Mouse (Mus musculus) intestine, postnatal 0 days (tissue): ENCODE measurements around the gene Gm10135. TPM values are rescaled to one million over a fixed set of nuclear protein-coding genes. Genes with fewer than 3 reads are reported as not detected.

Experiments used
- ATAC-seq: fragments of 200-750 bp; cut with Nextera tagmentation; 2 replicates; pipeline ENCODE4 v1.8.0; 2017; ENCODE audit warnings: mild to moderate bottlenecking, moderate TSS enrichment, moderate library complexity
- H3K27ac ChIP-seq: fragments of 300-500 bp; sonication (generic); 2 replicates; pipeline ENCODE4 v1.5.1; 2014; ENCODE audit warnings: mild to moderate bottlenecking, low read depth, low read length, moderate library complexity
- H3K27me3 ChIP-seq: fragments of 300-500 bp; sonication (generic); replicated peaks from 2 replicates; pipeline ENCODE4 v1.6.1; 2014; ENCODE audit warnings: low read length, mixed read lengths; ENCODE audit not compliant: control insufficient read depth, insufficient read depth
- H3K36me3 ChIP-seq: fragments of 300-500 bp; sonication (generic); 2 replicates; pipeline ENCODE4 v1.6.1; 2014; ENCODE audit warnings: mild to moderate bottlenecking, moderate library complexity; ENCODE audit not compliant: control insufficient read depth, insufficient read depth
- H3K4me1 ChIP-seq: fragments of 300-500 bp; sonication (generic); replicated peaks from 2 replicates; pipeline ENCODE4 v1.6.1; 2014; ENCODE audit warnings: antibody characterized with exemption, low read length, mixed read lengths; ENCODE audit not compliant: control insufficient read depth, insufficient read depth
- H3K4me2 ChIP-seq: fragments of 300-500 bp; sonication (generic); replicated peaks from 2 replicates; pipeline ENCODE4 v1.6.1; 2014; ENCODE audit warnings: low read depth, mild to moderate bottlenecking, moderate library complexity
- H3K4me3 ChIP-seq: fragments of 300-500 bp; sonication (generic); 2 replicates; pipeline ENCODE4 v1.5.1; 2014; ENCODE audit warnings: low read depth, low read length
- H3K9ac ChIP-seq: fragments of 300-500 bp; sonication (generic); 2 replicates; pipeline ENCODE4 v1.6.1; 2014; ENCODE audit warnings: mild to moderate bottlenecking, low read depth, low read length
- H3K9me3 ChIP-seq: fragments of 300-500 bp; sonication (generic); 2 replicates; pipeline ENCODE4 v1.6.1; 2016; ENCODE audit warnings: mixed run types; ENCODE audit not compliant: control insufficient read depth
- CTCF ChIP-seq: sonication (generic); IDR thresholded peaks from 2 replicates; pipeline ENCODE4 v1.5.1; 2016; ENCODE audit warnings: low read depth, mild to moderate bottlenecking, control low read depth, antibody characterized with exemption, moderate library complexity
- WGBS: fragments of 180-500 bp; shearing (Covaris S2); extraction: QIAGEN DNeasy Blood & Tissue Kit; methylation state at CpG from one replicate; pipeline ENCODE4 v1.1.7; 2014; 5-methylcytosine and 5-hydroxymethylcytosine counted together
- polyA plus RNA-seq: library from polyadenylated mRNA; unstranded; fragments of >200 nt; fragmentation: Nextera tagmentation; extraction: Ambion mirVana; gene quantifications from 2 replicates; pipeline ENCODE4 v1.2.1, GENCODE M21; 2015

Gm10135 gene
- polyA plus RNA-seq, 1 experiment from 2014 or later, result not detected

DNA sequence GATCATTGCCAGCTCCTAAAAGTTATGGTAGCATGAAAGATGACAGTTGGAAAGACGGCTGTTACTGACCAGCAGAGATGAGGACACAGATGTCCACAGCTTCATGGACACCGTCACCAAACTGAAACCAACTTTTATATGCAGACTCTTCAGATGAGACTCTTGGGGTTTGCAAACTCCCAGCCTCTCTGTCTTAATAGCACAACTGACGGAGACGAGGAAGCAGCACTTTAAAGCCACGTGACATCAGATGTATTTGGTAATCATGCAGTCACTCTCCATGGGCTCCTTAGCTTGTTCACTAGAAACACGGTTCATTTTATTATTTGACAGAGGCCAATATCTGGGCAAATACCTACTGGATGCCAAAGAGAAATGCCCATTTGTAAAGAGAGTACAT is 1.5 kb upstream of the Gm10135 start:
- Histone ChIP-seq H3K9ac (no peak overlapping the region), H3K27me3 (no peaks in the 10 kb centered on the region), H3K27ac (no peak overlapping the region), H3K36me3 (peaks cover 24% of the 10 kb centered on the region), H3K4me3 (no peak overlapping the region), H3K4me2 (no peak overlapping the region), H3K4me1 (no peaks in the 10 kb centered on the region), H3K9me3 (no peaks in the 10 kb centered on the region)
- TF ChIP-seq CTCF, result no peak
- no peak for ATAC-seq
- 86% methylated on average over 6 of the region's 6 CpGs for WGBS

DNA sequence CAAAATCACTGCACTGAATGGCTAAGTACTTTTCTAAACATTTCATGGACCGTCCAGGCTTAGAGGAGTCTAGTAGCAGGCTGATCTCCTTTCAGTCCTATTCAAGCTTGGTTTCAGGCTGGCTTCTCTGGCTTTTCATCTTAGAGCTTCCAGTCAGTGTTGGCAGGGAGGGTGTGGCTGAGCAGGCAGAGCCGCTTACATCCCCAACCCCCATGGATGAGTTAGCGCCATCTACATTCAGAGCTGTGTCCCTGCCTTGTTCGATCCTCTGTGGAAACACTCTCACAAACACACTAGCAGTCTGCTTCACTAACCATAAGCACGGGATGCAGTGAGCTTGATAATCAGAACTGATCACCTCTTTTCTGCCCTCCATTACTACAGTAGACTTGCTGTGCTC is 1.6 kb downstream of the Gm10135 start:
- ATAC-seq, result no peak
- H3K9me3 ChIP-seq, result no peaks in the 10 kb centered on the region

DNA sequence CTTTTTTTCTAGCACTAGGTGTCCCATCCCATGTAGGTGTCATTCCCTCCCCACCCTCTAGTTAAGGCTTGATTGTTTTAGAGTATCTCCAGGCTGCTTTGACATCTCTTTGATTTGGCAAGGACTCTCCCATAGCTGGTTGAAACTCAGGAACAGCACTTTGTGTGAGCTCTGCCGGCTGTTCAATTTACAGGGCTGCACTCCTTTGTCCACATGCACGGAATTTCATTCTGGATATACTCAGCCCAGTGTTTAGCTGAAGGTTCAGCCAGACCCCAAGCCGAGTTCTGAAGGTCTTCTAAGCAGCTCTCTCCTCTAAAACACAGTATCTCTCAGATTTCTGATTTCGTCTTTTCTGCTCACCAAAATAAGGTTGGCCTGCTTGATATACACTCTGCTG is 2.1 kb downstream of the Gm10135 start:
- 65% methylated on average over 4 of the region's 4 CpGs for WGBS
- Histone ChIP-seq H3K36me3 (peaks cover 25% of the 10 kb centered on the region), H3K27ac (no peak overlapping the region), H3K4me1 (no peaks in the 10 kb centered on the region), H3K27me3 (no peaks in the 10 kb centered on the region), H3K9ac (no peak overlapping the region), H3K4me3 (no peak overlapping the region), H3K4me2 (no peak overlapping the region), H3K9me3 (no peaks in the 10 kb centered on the region)
- no peak for TF ChIP-seq CTCF
- no peak for ATAC-seq

More for the DNA sequence above, 1.6 kb downstream of the Gm10135 start:
- H3K4me3 ChIP-seq, result no peak overlapping the region
- H3K4me2 ChIP-seq, result no peak overlapping the region
- H3K9ac ChIP-seq, result no peak overlapping the region
- peak; percentile 49 for TF ChIP-seq CTCF
- no peak overlapping the region for H3K27ac ChIP-seq
- H3K27me3 ChIP-seq, result no peaks in the 10 kb centered on the region
- WGBS, result 64% methylated on average over 5 of the region's 5 CpGs
- H3K4me1 ChIP-seq, result no peaks in the 10 kb centered on the region
- peaks cover 25% of the 10 kb centered on the region for H3K36me3 ChIP-seq

DNA sequence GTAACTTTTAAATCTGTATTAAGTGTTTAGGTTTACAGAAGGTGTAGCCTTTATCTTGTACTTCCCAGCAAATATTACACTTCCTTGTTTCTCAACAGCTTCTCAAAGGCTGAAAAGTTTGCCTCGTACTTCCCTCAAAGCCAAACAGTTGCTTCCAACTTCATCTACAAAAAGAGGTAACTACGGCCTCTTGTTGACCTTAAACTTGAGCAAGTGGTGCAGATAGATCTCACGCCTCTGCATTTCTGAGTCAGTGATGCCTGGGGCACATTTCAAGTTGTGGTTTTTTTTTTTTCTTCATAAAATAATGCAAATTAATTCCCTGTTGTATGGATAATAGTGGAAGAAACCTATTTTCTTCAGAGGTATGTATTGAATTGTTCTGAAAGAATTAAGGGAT is 8.8 kb downstream of the Gm10135 start:
- H3K4me3 ChIP-seq, result no peak overlapping the region
- no peak for TF ChIP-seq CTCF
- no peaks in the 10 kb centered on the region for H3K27me3 ChIP-seq
- H3K9me3 ChIP-seq, result no peaks in the 10 kb centered on the region
- no peak overlapping the region for H3K9ac ChIP-seq
- H3K36me3 ChIP-seq, result peaks cover 15% of the 10 kb centered on the region; the same call in 1 of the 2 replicates
- H3K4me2 ChIP-seq, result no peak overlapping the region
- WGBS, result 85% methylated on average over 3 of the region's 3 CpGs
- H3K27ac ChIP-seq, result no peak overlapping the region
- H3K4me1 ChIP-seq, result no peaks in the 10 kb centered on the region
- ATAC-seq, result no peak

DNA sequence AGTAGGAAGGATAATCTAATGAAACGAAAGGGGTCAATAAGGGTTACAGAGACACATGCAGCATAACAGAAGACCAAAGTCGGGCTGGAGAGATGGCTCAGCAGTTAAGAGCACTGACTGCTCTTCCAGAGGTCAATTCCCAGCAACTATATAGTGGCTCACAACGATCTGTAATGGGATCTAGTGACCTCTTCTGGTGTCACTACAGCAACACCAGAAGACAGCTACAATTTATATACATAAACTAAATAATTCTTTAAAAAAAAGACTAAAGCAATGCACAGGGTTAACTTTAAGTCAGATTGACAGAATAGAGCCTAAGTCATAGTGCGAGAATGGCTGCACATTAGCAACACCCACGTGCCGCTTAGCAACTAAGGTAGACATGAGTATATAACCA is 14.4 kb downstream of the Gm10135 start:
- Histone ChIP-seq H3K36me3 (peaks cover 19% of the 10 kb centered on the region), H3K4me3 (no peak overlapping the region), H3K27me3 (no peaks in the 10 kb centered on the region), H3K27ac (no peak overlapping the region), H3K9me3 (no peaks in the 10 kb centered on the region), H3K4me1 (no peaks in the 10 kb centered on the region), H3K9ac (no peak overlapping the region), H3K4me2 (no peak overlapping the region)
- TF ChIP-seq CTCF, result peak; percentile 42
- 76% methylated on average over 6 of the region's 6 CpGs for WGBS
- ATAC-seq, result no peak

DNA sequence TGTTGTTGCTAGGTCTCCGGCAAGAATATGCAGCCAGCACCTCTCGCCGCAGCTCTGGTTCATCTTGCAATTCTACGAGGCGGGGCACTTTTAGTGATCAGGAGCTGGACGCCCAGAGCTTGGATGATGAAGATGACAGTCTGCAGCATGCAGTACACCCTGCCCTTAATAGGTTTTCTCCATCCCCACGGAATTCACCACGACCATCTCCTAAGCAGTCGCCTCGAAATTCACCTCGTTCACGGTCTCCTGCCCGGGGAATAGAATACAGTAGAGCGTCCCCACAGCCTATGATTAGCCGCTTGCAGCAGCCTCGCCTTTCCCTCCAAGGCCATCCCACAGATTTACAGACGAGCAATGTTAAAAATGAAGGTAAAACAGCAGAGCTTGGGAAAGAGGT is 17.2 kb downstream of the Gm10135 start:
- TF ChIP-seq CTCF, result no peak
- H3K4me3 ChIP-seq, result no peak overlapping the region
- H3K27ac ChIP-seq, result no peak overlapping the region
- no peaks in the 10 kb centered on the region for H3K9me3 ChIP-seq
- H3K4me1 ChIP-seq, result no peaks in the 10 kb centered on the region
- H3K27me3 ChIP-seq, result no peaks in the 10 kb centered on the region
- ATAC-seq, result no peak
- no peak overlapping the region for H3K9ac ChIP-seq
- peaks cover 16% of the 10 kb centered on the region for H3K36me3 ChIP-seq
- WGBS, result 84% methylated on average over 17 of the region's 17 CpGs
- no peak overlapping the region for H3K4me2 ChIP-seq

DNA sequence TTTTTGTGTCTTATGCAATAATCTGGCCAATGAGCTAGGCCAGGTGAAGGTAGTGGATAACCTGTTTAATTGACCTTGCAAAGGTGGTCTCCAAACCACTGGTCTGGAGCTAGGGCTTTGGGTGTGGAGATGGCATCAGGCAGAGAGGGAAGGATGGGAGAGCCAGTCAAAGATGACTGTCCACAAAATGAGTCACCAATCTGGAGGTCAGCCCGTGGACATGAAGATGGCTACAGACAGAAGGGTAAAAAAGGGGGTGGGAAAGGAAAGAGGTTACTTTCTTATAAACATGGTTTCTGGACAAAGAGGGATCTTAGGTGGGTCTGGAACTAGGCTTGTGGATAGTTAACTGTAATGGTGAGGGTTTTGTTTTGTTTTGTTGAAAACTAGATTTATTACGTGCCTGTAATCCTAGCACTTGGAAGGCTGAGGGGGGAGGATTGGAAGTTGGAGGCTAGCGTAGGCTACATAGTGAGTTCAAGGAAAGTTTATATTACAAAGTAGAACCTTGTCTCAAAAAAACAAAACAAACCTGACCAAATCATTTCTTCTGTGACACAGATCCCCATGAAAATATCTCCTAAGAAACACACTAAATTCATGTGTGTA is 20.4 kb downstream of the Gm10135 start:
- TF ChIP-seq CTCF, result no peak
- H3K36me3 ChIP-seq, result peaks cover 16% of the 10 kb centered on the region
- H3K27me3 ChIP-seq, result no peaks in the 10 kb centered on the region
- no peak for ATAC-seq
- H3K4me2 ChIP-seq, result no peak overlapping the region
- H3K9me3 ChIP-seq, result no peaks in the 10 kb centered on the region
- no peak overlapping the region for H3K4me3 ChIP-seq
- no peak overlapping the region for H3K27ac ChIP-seq
- H3K9ac ChIP-seq, result no peak overlapping the region
- 73% methylated on average over 3 of the region's 3 CpGs for WGBS
- no peaks in the 10 kb centered on the region for H3K4me1 ChIP-seq
